Mouse (Mus musculus) ES-CJ7 (cell line): Measurements from ENCODE around the gene Calcb.

Source experiments
- DNase-seq: peaks from one replicate; pipeline ENCODE4 v3.0.0; 2011; ENCODE audit warnings: low read depth, low spot score

The Calcb gene

GRCm38 (mm10) chr7:114753471-114753870 is 35.0 kb downstream of the Calcb start:
- no peak for DNase-seq

GRCm38 (mm10) chr7:114754196-114754595 is 35.8 kb downstream of the Calcb start:
- no peak for DNase-seq

GRCm38 (mm10) chr7:114754626-114755025 is 36.2 kb downstream of the Calcb start:
- no peak for DNase-seq

- no peak for DNase-seq
Observed at GRCm38 (mm10) chr7:114762660-114763059, 44.2 kb downstream of the Calcb start.

- DNase-seq, result no peak
Observed at GRCm38 (mm10) chr7:114765273-114765672, 46.8 kb downstream of the Calcb start.

- DNase-seq, result no peak
Observed at GRCm38 (mm10) chr7:114766523-114766922, 48.1 kb downstream of the Calcb start.

GRCm38 (mm10) chr7:114768516-114768915 is 50.1 kb downstream of the Calcb start:
- no peak for DNase-seq

- DNase-seq, result no peak
Observed at GRCm38 (mm10) chr7:114769041-114769440, 50.6 kb downstream of the Calcb start.

GRCm38 (mm10) chr7:114770586-114770985 is 52.1 kb downstream of the Calcb start:
- no peak for DNase-seq

GRCm38 (mm10) chr7:114771801-114772200 is 53.4 kb downstream of the Calcb start:
- no peak for DNase-seq
